Mouse (Mus musculus) midbrain, embryonic 11.5 days (tissue): ENCODE data around the gene Lmbr1l. TPM values are rescaled to one million over a fixed set of nuclear protein-coding genes. Genes with fewer than 3 reads are reported as not detected.

ENCODE experiments used
- ATAC-seq: fragments of 200-750 bp; cut with Nextera tagmentation; 2 replicates; pipeline ENCODE4 v1.8.0; 2017; ENCODE audit warnings: moderate TSS enrichment, moderate library complexity; ENCODE audit not compliant: low FRiP score
- DNase-seq: peaks from one replicate; pipeline ENCODE4 v3.0.0; 2015; ENCODE audit warnings: low spot score; ENCODE audit errors: missing footprints
- H3K27ac ChIP-seq: fragments of 300-500 bp; sonication (generic); 2 replicates; pipeline ENCODE4 v1.5.1; 2014; ENCODE audit warnings: low read depth, low read length
- H3K27me3 ChIP-seq: fragments of 300-500 bp; sonication (generic); 2 replicates; pipeline ENCODE4 v1.6.1; 2014; ENCODE audit warnings: mild to moderate bottlenecking, low read length, moderate library complexity, mixed read lengths; ENCODE audit not compliant: control insufficient read depth, insufficient read depth
- H3K36me3 ChIP-seq: fragments of 300-500 bp; sonication (generic); 2 replicates; pipeline ENCODE4 v1.6.1; 2014; ENCODE audit warnings: mild to moderate bottlenecking, low read length, moderate library complexity, mixed read lengths; ENCODE audit not compliant: control insufficient read depth, insufficient read depth
- H3K4me1 ChIP-seq: fragments of 300-500 bp; sonication (generic); 2 replicates; pipeline ENCODE4 v1.6.1; 2014; ENCODE audit warnings: low read length; ENCODE audit not compliant: control insufficient read depth, insufficient read depth
- H3K4me2 ChIP-seq: fragments of 300-500 bp; sonication (generic); 2 replicates; pipeline ENCODE4 v1.6.1; 2014; ENCODE audit warnings: mild to moderate bottlenecking, moderate library complexity
- H3K4me3 ChIP-seq: fragments of 300-500 bp; sonication (generic); 2 replicates; pipeline ENCODE4 v1.5.1; 2014; ENCODE audit warnings: low read depth, low read length
- H3K9ac ChIP-seq: fragments of 300-500 bp; sonication (generic); 2 replicates; pipeline ENCODE4 v1.6.1; 2014; ENCODE audit warnings: low read length
- H3K9me3 ChIP-seq: fragments of 300-500 bp; sonication (generic); 2 replicates; pipeline ENCODE4 v1.6.1; 2016; ENCODE audit warnings: low read length; ENCODE audit not compliant: control insufficient read depth
- WGBS: fragments of 180-500 bp; shearing (Covaris S2); extraction: QIAGEN DNeasy Blood & Tissue Kit; methylation state at CpG from one replicate; pipeline ENCODE4 v1.1.7; 2014; 5-methylcytosine and 5-hydroxymethylcytosine counted together
- polyA plus RNA-seq: library from polyadenylated mRNA; unstranded; fragments of >200 nt; fragmentation: Nextera tagmentation; extraction: Ambion mirVana; gene quantifications from 2 replicates; pipeline ENCODE4 v1.2.1, GENCODE M21; 2014

Lmbr1l gene
- polyA plus RNA-seq, 1 experiment from 2014 or later = 9.8 TPM

DNA sequence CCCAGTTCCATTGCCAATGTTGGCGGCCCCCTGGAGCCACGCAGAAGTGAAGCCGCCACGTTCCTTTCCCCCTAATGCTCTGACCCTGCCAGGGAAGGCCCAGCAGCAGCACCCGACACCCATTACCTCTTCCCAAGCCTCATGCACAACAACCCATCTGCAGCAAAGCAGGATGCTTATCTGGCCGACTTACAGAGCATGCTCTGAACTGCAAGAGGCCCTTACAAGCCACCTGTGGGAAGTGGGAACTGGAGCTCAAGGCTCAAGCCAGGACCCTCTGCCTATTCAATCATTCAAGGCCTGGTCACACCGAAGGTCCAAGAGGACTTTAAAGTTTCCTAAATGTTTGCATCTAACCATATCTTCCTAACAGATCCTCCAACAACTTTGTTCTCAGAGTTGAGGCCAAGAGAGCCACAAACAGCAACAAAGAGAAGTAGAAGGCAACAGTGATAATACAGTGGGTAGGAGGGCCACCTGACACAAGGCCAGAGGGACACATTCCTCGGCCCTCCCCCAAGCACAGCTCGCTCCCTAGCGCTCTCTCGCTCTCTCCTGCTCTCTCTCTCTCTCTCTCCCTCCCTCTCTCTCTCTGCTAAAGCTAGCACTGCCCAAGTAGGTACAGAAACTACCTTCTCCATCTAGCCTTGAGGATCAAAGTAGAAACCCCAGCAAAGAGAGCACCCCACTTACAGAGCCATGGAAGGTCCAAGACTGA is 49.5 kb downstream of the Lmbr1l start:
- 40% methylated on average over 11 of the region's 11 CpGs for WGBS
- ATAC-seq (no peak), DNase-seq (no peak)
- Histone ChIP-seq H3K4me1 (peaks cover 32% of the 10 kb centered on the region), H3K27ac (no peak overlapping the region), H3K27me3 (no peaks in the 10 kb centered on the region), H3K9me3 (no peaks in the 10 kb centered on the region), H3K36me3 (peaks cover 21% of the 10 kb centered on the region), H3K4me2 (peak overlapping the region; percentile 100), H3K4me3 (peak overlapping the region; percentile 99), H3K9ac (peak overlapping the region; percentile 95)

DNA sequence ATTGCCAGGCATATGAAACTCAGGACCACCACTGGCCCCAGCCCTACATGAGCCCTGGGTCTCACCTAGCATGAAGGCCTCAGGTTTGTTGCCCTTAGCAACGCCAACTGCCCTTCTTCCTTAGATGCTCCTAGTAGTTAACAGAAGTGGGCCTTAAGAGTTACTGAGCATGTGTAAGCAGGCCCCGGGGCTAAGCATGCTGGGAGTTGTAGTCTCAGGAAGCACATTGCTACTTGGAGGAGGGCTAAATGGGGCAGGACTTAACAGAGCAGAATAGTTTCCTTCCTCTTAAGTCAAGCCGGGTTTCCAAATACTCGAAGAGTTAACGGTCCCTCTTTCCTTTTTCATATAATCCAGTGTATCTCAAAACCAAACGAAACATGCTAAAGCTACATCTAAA is 50.7 kb downstream of the Lmbr1l start:
- no peak overlapping the region for H3K4me2 ChIP-seq
- H3K9me3 ChIP-seq = no peaks in the 10 kb centered on the region
- H3K9ac ChIP-seq = no peak overlapping the region
- no peaks in the 10 kb centered on the region for H3K27me3 ChIP-seq
- H3K36me3 ChIP-seq = peaks cover 32% of the 10 kb centered on the region
- H3K27ac ChIP-seq = no peak overlapping the region
- WGBS = 82% methylated on average over 6 of the region's 6 CpGs
- no peak for ATAC-seq
- H3K4me1 ChIP-seq = peaks cover 28% of the 10 kb centered on the region
- H3K4me3 ChIP-seq = no peak overlapping the region
- no peak for DNase-seq

DNA sequence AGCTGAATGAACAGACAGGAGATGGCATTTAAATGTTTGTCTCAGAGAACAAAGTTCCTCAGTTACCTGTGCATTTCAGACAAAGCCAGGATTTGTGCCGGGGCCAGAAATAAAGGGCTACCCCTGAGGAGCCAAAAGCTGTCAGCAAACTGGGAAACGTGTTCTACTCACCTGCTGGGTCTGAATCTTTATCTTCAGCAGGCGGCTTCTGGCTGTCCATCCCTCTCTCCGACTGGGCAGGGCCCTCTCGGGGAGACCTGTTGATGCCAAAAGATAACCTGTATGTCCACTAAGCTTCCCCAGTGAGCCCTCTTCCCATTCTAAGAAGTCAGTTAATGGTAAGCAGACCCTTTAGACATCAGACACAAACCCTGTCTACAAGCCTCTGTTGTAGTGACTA is 51.5 kb downstream of the Lmbr1l start:
- ATAC-seq (no peak), DNase-seq (no peak)
- H3K27ac ChIP-seq = no peak overlapping the region
- 87% methylated on average over 5 of the region's 5 CpGs for whole genome bisulfite sequencing
- H3K9me3 ChIP-seq = no peaks in the 10 kb centered on the region
- H3K4me3 ChIP-seq = no peak overlapping the region
- no peak overlapping the region for H3K4me2 ChIP-seq
- H3K27me3 ChIP-seq = no peaks in the 10 kb centered on the region
- peaks cover 28% of the 10 kb centered on the region for H3K4me1 ChIP-seq
- no peak overlapping the region for H3K9ac ChIP-seq
- H3K36me3 ChIP-seq = peaks cover 40% of the 10 kb centered on the region

DNA sequence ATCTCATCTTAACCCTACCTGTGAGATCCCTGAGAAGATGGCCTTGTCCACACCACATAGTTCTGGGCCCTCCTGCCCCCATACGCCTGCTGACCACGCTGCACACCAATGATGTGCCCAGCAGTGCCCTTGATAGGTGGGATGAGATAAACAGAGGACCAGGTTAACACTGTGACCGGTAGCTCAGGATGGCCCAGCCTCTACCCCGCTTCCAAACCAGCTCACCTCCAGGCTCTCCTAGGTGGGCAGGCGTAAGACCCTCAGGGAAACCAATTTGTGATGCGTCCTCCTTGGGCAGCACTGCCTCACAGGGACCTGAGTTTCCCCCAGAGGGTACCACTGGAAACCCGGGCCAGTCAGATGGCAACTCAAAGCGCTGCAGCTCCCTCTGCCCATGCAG is 52.3 kb downstream of the Lmbr1l start:
- DNase-seq (no peak), ATAC-seq (no peak)
- H3K4me2 ChIP-seq = no peak overlapping the region
- H3K4me1 ChIP-seq = peaks cover 28% of the 10 kb centered on the region
- no peak overlapping the region for H3K27ac ChIP-seq
- no peaks in the 10 kb centered on the region for H3K9me3 ChIP-seq
- no peaks in the 10 kb centered on the region for H3K27me3 ChIP-seq
- peaks cover 47% of the 10 kb centered on the region for H3K36me3 ChIP-seq
- H3K9ac ChIP-seq = no peak overlapping the region
- H3K4me3 ChIP-seq = no peak overlapping the region
- 96% methylated on average over 8 of the region's 8 CpGs for WGBS

DNA sequence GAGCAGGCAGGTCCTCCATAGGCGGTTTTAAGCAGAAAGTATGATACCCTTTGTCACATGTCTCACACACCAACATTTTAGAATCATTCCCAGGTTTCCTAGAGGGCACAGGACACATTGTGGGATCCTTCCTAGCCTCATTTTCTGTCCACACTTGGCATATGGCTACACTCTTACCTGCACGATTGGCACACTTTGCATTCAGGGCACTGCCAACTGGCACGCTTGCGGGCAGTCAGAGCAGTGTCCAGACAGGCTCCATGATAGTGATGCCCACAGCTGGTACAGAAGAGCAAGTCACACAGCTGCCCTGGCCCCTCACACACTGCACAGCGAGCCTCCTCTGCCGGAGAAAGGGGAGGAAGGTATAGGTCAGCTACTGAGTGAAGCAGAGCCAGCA is 53.1 kb downstream of the Lmbr1l start:
- Histone ChIP-seq H3K9ac (no peak overlapping the region), H3K27me3 (no peaks in the 10 kb centered on the region), H3K4me2 (no peak overlapping the region), H3K4me1 (peaks cover 23% of the 10 kb centered on the region), H3K27ac (no peak overlapping the region), H3K4me3 (no peak overlapping the region), H3K9me3 (no peaks in the 10 kb centered on the region), H3K36me3 (peaks cover 53% of the 10 kb centered on the region)
- no peak for DNase-seq
- WGBS = 91% methylated on average over 6 of the region's 6 CpGs
- ATAC-seq = no peak

DNA sequence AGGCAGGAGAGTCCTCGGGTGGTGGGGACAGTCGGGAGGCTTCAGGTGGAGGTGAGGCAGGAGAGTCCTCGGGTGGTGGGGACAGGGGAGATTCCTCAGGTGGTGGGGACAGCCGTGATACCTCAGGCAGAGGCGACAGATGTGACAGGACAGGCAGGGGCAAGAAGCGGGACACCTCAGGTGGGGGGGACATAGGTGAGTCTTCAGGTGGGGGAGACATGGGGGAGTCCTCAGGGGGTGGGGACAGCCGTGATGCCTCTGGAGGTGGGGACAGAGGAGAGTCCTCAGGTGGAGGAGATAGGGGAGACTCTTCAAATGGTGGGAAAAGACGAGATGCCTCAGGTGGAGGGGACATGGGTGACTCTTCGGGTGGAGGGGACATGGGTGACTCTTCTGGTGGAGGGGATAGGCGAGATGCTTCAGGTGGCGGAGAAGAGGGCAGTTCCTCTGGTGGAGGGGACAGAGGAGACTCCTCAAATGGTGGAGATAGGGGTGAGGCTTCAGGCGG is 54.5 kb downstream of the Lmbr1l start:
- Histone ChIP-seq H3K4me2 (no peak overlapping the region), H3K36me3 (peaks cover 59% of the 10 kb centered on the region), H3K4me1 (peaks cover 8% of the 10 kb centered on the region), H3K4me3 (no peak overlapping the region), H3K9me3 (no peaks in the 10 kb centered on the region), H3K9ac (no peak overlapping the region), H3K27ac (no peak overlapping the region), H3K27me3 (no peaks in the 10 kb centered on the region)
- no peak for DNase-seq
- 92% methylated on average over 12 of the region's 12 CpGs for WGBS
- no peak for ATAC-seq

DNA sequence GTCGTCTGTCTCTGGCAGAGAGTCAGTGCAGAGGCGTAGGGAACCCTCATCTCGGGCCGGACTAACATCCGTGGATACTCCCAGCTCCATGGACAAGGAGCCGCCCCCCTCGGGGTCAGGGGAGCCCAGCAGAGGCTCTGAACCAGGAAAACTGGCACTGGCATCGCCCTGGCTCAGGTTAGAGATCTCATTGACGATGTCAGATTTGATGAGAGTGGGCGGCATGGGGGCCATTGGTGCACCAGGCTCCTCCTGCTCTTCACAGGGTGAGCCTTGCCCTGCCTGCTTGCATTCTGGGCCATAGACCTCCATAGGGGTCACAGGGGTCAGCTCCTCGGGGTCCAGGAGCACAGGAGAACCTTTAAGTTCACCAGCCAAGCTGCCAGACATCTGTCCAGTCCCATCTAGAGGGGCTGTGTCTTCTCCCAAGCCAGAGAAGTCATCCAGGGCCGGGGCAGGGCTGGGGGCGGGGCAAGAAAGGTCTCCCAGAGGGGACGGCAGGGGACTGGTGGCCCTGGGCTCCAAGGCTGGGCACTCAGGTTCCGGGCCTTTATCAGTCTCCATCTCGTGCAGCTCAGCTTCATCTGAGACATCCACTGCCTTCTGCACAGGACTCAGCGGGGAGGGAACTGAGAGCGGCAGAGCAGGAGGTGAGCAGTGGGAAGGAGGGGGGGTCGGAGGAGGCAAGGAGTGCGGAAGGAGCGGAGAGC is 56.2 kb downstream of the Lmbr1l start:
- Histone ChIP-seq H3K9ac (no peak overlapping the region), H3K4me1 (no peaks in the 10 kb centered on the region), H3K27me3 (no peaks in the 10 kb centered on the region), H3K4me2 (no peak overlapping the region), H3K9me3 (no peaks in the 10 kb centered on the region), H3K36me3 (peaks cover 70% of the 10 kb centered on the region), H3K27ac (no peak overlapping the region), H3K4me3 (no peak overlapping the region)
- DNase-seq = no peak
- WGBS = 89% methylated on average over 21 of the region's 21 CpGs
- ATAC-seq = no peak

DNA sequence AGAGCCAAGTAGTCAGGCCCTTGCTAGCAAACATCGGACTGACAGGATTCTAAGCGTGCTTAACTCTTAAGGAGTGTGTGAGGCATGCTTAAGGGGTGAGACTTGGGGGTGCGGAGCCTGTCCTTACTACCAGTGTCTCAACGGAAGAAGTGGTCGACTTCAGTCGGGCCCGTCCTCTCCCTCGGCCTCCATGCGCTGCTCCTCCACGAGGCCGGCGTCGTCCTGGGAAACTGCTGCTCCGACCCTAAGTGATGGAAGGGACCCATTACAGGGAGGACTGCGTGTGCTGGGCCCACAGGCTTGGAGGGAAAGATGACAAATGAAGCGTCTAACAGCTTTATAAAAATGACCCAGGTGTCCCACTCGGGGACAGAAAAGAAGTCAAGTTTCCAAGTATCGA is 57.1 kb downstream of the Lmbr1l start:
- H3K36me3 ChIP-seq = peaks cover 72% of the 10 kb centered on the region
- DNase-seq (no peak), ATAC-seq (no peak)
- no peaks in the 10 kb centered on the region for H3K4me1 ChIP-seq
- no peak overlapping the region for H3K27ac ChIP-seq
- no peak overlapping the region for H3K9ac ChIP-seq
- no peak overlapping the region for H3K4me2 ChIP-seq
- 96% methylated on average over 18 of the region's 18 CpGs for WGBS
- no peaks in the 10 kb centered on the region for H3K9me3 ChIP-seq
- no peaks in the 10 kb centered on the region for H3K27me3 ChIP-seq
- H3K4me3 ChIP-seq = no peak overlapping the region

DNA sequence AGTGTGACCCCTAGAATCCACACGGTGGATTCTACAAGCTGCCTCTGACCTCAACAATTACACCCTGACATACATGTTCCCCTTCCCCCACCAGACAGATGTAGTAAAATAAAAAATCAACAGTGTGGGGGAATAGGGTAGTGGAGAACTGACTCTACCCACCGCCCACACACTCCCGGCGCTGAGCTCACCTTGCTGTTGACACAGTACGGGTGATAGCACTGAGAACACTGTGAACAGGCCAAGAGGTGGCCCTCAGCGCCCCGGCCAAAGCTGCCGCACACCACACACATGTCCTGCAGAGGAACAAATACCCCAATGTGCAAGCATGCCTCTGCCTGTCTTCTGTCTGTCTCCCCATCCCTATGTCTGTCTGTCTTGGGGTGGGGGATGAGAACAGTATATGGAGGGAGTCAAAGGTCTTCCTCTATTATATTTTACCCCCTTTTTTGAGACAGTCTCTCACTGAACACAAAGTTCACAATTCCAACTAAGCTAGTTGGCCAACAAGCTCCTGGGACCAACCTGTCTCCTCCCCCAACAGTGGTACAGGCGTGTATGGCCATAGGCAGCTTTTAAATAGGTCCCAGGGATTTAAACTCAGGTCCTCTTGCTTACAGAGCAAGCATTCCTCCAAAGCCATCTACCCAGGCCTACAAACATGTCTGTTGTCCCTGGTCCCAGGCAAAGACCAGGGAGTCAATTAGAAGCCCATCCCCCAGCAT is 58.5 kb downstream of the Lmbr1l start:
- peaks cover 70% of the 10 kb centered on the region for H3K36me3 ChIP-seq
- 85% methylated on average over 9 of the region's 9 CpGs for WGBS

More for the DNA sequence above, 58.5 kb downstream of the Lmbr1l start:
- Histone ChIP-seq H3K4me3 (no peak overlapping the region), H3K4me2 (no peak overlapping the region), H3K27me3 (no peaks in the 10 kb centered on the region), H3K9ac (no peak overlapping the region), H3K9me3 (no peaks in the 10 kb centered on the region), H3K4me1 (no peaks in the 10 kb centered on the region), H3K27ac (no peak overlapping the region)
- ATAC-seq (no peak), DNase-seq (no peak)
